Mouse (Mus musculus): ENCODE results near the gene Nipa2. TPM values are rescaled to one million over a fixed set of nuclear protein-coding genes. Genes with fewer than 3 reads are reported as not detected.
"Not testable (repeated sequence)": the region's sequence is repeated elsewhere in the genome, so short reads cannot be mapped to it uniquely, and the experiment has no call there.

The Nipa2 gene
- polyA plus RNA-seq, 1 experiment = 23.8 TPM

- no peak for TF ChIP-seq CTCF (IDR thresholded peaks at IDR 0.05; ENCODE audit: control insufficient read depth, insufficient read depth, low read length)
- TF ChIP-seq POLR2A (IDR thresholded peaks at IDR 0.05; ENCODE audit: borderline replicate concordance, control insufficient read depth, low read depth, low read length) = no peak
- H3K4me3 ChIP-seq (replicated peaks; ENCODE audit: control insufficient read depth, low read depth, low read length) = no peak overlapping the region
- H3K27ac ChIP-seq (ENCODE audit: control insufficient read depth, insufficient read depth, low read depth, low read length, poor library complexity) = no peak overlapping the region
- 84% methylated on average over 2 of the region's 2 CpGs for WGBS
- no peaks in the 10 kb centered on the region; the same call in 1 of the 2 replicates for H3K4me1 ChIP-seq (ENCODE audit: control insufficient read depth, insufficient read depth, low read length)
Observed at GRCm38 (mm10) chr7:55928649-55929048, 33.6 kb downstream of the Nipa2 start.

DNA sequence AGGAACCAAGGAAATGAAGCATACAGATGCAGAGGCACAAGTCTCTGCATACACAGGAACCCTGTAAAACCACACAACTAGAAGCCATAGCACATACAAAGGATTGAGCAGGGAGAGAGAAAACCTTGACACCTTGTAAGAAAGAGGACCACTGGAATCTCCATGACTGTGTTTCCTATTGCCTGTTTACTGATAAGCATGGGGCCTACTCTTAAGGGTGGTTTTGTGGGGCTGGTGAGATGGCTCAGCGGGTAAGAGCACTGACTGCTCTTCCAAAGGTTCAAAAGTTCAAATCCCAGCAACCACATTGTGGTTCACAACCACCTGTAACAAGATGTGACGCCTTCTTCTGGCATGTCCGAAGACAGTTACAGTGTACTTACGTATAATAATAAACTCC is 35.0 kb downstream of the Nipa2 start:
- TF ChIP-seq CTCF (IDR thresholded peaks at IDR 0.05; ENCODE audit: control insufficient read depth, insufficient read depth, low read length) = no peak
- WGBS = 84% methylated on average over 4 of the region's 4 CpGs
- H3K27ac ChIP-seq (ENCODE audit: control insufficient read depth, insufficient read depth, low read depth, low read length, poor library complexity) = no peak overlapping the region
- H3K4me3 ChIP-seq (replicated peaks; ENCODE audit: control insufficient read depth, low read depth, low read length) = no peak overlapping the region
- H3K4me1 ChIP-seq (ENCODE audit: control insufficient read depth, insufficient read depth, low read length) = no peaks in the 10 kb centered on the region; the same call in 1 of the 2 replicates

DNA sequence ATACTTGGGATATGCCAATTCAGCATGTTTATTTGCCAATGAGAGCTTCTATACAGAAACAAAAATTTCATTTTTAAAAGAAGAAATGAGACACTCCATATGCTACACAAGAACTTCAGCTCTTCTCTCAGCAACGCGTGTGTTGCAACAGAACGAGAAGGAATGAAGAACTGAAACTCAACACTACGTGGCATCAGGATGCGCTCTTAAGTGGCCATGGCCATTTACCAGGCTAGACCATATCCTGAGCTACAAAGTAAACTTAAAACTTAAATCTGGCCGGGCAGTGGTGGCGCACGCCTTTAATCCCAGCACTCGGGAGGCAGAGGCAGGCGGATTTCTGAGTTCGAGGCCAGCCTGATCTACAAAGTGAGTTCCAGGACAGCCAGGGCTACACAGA is 43.9 kb downstream of the Nipa2 start:
- not testable (repeated sequence) for H3K4me1 ChIP-seq (ENCODE audit: control insufficient read depth, insufficient read depth, low read length); H3K4me3 ChIP-seq (replicated peaks; ENCODE audit: control insufficient read depth, low read depth, low read length); H3K27ac ChIP-seq (ENCODE audit: control insufficient read depth, insufficient read depth, low read depth, low read length, poor library complexity)
- WGBS = 79% methylated on average over 11 of the region's 11 CpGs

- H3K4me1 ChIP-seq (ENCODE audit: control insufficient read depth, insufficient read depth, low read length) = no peaks in the 10 kb centered on the region
- H3K27ac ChIP-seq (ENCODE audit: control insufficient read depth, insufficient read depth, low read depth, low read length, poor library complexity) = no peak overlapping the region
- no peak overlapping the region for H3K4me3 ChIP-seq (replicated peaks; ENCODE audit: control insufficient read depth, low read depth, low read length)
- 87% methylated on average over 5 of the region's 5 CpGs for WGBS
- TF ChIP-seq CTCF (IDR thresholded peaks at IDR 0.05; ENCODE audit: control insufficient read depth, insufficient read depth, low read length) (no peak), POLR2A (IDR thresholded peaks at IDR 0.05; ENCODE audit: borderline replicate concordance, control insufficient read depth, low read depth, low read length) (no peak)
Observed at GRCm38 (mm10) chr7:55912118-55912517, 50.2 kb downstream of the Nipa2 start.

DNA sequence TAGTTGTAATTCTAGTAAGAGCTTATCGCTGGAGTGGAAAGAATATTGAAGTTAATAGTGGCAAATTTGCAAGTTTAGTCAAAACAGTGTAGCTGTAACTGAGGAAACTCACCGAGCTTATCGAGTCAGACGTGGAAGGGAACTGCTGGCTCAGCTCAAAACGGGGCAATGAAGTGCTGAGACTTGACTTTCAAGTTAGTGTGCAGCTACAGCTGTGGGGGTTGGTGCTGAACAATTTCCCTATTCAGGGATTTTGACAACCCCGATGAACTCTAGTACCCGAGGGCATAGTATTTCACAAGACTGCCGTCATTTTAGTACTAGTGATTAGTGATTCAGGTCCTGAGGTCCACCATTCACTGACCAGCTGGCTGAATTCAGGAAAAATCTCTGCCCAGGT is 50.9 kb downstream of the Nipa2 start:
- 79% methylated on average over 8 of the region's 8 CpGs for WGBS
- H3K4me3 ChIP-seq (replicated peaks; ENCODE audit: control insufficient read depth, low read depth, low read length) = no peak overlapping the region
- no peaks in the 10 kb centered on the region for H3K4me1 ChIP-seq (ENCODE audit: control insufficient read depth, insufficient read depth, low read length)

DNA sequence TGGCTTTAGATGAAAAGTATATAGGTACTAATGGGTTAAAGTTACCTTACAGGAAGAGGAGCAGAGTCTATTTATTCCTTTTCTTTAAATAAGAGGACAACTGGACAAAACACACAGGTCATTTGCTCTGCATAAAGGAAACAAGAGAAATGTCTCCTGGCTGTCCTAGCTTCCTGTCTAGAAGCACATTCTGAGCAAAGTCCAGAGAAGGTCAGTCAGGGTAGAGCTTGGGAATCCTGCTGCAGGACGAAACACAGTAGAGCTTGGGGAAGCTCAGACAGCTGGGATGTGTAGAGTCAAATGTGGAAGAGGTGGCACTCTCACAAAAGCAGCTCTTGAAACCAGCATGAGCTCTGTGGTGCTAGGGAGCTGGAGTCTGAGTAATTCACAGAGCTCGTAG is 51.9 kb downstream of the Nipa2 start:
- 83% methylated on average over 2 of the region's 2 CpGs for WGBS
- TF ChIP-seq CTCF (IDR thresholded peaks at IDR 0.05; ENCODE audit: control insufficient read depth, insufficient read depth, low read length) (no peak), POLR2A (IDR thresholded peaks at IDR 0.05; ENCODE audit: borderline replicate concordance, control insufficient read depth, low read depth, low read length) (no peak)
- no peak overlapping the region for H3K27ac ChIP-seq (ENCODE audit: control insufficient read depth, insufficient read depth, low read depth, low read length, poor library complexity)
- no peak overlapping the region for H3K4me3 ChIP-seq (replicated peaks; ENCODE audit: control insufficient read depth, low read depth, low read length)
- no peaks in the 10 kb centered on the region for H3K4me1 ChIP-seq (ENCODE audit: control insufficient read depth, insufficient read depth, low read length)

More for the DNA sequence above, 50.9 kb downstream of the Nipa2 start:
- TF ChIP-seq POLR2A (IDR thresholded peaks at IDR 0.05; ENCODE audit: borderline replicate concordance, control insufficient read depth, low read depth, low read length) (no peak), CTCF (IDR thresholded peaks at IDR 0.05; ENCODE audit: control insufficient read depth, insufficient read depth, low read length) (no peak)
- no peak overlapping the region for H3K27ac ChIP-seq (ENCODE audit: control insufficient read depth, insufficient read depth, low read depth, low read length, poor library complexity)

DNA sequence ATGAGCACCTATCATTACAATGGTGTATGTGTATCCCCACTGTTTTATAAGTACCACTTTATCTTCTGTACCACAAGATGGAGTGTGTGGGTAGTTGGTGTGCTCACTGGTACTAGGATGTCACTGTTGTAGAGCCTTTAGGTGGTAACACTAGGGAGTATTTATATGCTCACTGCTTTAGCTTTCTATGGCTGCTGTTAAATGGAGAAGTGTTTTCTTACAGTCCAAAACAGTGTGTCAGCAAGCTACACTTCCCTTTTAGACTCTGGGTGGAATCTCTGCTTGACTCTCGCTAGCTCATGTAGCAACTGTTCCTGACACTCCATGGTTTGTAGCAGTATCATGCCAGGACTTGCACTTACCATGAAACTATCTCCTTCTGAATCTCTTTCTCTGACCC is 52.8 kb downstream of the Nipa2 start:
- 76% methylated on average over 1 of the region's 1 CpGs for WGBS
- no peak for TF ChIP-seq POLR2A (IDR thresholded peaks at IDR 0.05; ENCODE audit: borderline replicate concordance, control insufficient read depth, low read depth, low read length)
- no peak for TF ChIP-seq CTCF (IDR thresholded peaks at IDR 0.05; ENCODE audit: control insufficient read depth, insufficient read depth, low read length)

GRCm38 (mm10) chr7:55905449-55905848 is 56.8 kb downstream of the Nipa2 start:
- Histone ChIP-seq H3K4me1 (ENCODE audit: control insufficient read depth, insufficient read depth, low read length) (no peaks in the 10 kb centered on the region), H3K4me3 (replicated peaks; ENCODE audit: control insufficient read depth, low read depth, low read length) (no peak overlapping the region), H3K27ac (ENCODE audit: control insufficient read depth, insufficient read depth, low read depth, low read length, poor library complexity) (no peak overlapping the region)
- 84% methylated on average over 2 of the region's 2 CpGs for WGBS
- no peak for TF ChIP-seq POLR2A (IDR thresholded peaks at IDR 0.05; ENCODE audit: borderline replicate concordance, control insufficient read depth, low read depth, low read length)
- TF ChIP-seq CTCF (IDR thresholded peaks at IDR 0.05; ENCODE audit: control insufficient read depth, insufficient read depth, low read length) = no peak

More for the DNA sequence above, 52.8 kb downstream of the Nipa2 start:
- H3K27ac ChIP-seq (ENCODE audit: control insufficient read depth, insufficient read depth, low read depth, low read length, poor library complexity) = no peak overlapping the region
- H3K4me3 ChIP-seq (replicated peaks; ENCODE audit: control insufficient read depth, low read depth, low read length) = no peak overlapping the region
- H3K4me1 ChIP-seq (ENCODE audit: control insufficient read depth, insufficient read depth, low read length) = no peaks in the 10 kb centered on the region

GRCm38 (mm10) chr7:55903766-55904165 is 58.5 kb downstream of the Nipa2 start:
- Histone ChIP-seq H3K27ac (ENCODE audit: control insufficient read depth, insufficient read depth, low read depth, low read length, poor library complexity) (no peak overlapping the region), H3K4me1 (ENCODE audit: control insufficient read depth, insufficient read depth, low read length) (no peaks in the 10 kb centered on the region), H3K4me3 (replicated peaks; ENCODE audit: control insufficient read depth, low read depth, low read length) (no peak overlapping the region)
- TF ChIP-seq CTCF (IDR thresholded peaks at IDR 0.05; ENCODE audit: control insufficient read depth, insufficient read depth, low read length) = no peak
- no peak for TF ChIP-seq POLR2A (IDR thresholded peaks at IDR 0.05; ENCODE audit: borderline replicate concordance, control insufficient read depth, low read depth, low read length)
- WGBS = 68% methylated on average over 5 of the region's 5 CpGs
